Mouse (Mus musculus): ENCODE measurements at regions not wholly inside any gene's neighbourhood (a gene's known extent, or its start where the extent isn't known, plus 50 kb on each side); places are given as distances from the start of the nearest gene placed in this dataset.

DNA sequence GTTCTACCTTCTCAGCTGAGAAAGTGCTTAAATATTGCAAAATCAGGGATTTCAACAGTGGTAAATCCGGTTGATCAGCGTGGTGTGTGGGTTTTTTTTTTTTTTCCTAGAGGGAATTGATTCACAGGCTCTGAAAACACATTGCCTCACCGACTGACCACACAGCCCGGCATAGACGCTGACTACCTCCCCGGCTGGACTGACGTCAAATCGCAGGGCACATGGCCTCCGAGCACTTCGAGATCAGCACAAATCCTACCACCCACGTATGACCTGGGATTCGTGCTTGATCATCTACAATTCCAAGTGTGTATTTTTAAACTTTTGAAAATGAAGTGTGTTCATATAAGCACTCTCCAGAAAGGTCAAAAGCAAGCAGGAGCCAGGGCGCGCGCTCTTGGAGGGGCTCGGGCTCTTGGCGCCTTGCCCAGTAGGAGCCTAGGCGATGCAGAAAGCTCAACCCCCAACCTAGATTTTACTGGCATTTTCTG, 300.7 kb upstream of the Ppargc1a start:
- Histone ChIP-seq H3K4me3 (replicated peaks; ENCODE audit: low read length) (no peak overlapping the region), H3K9me3 (ENCODE audit: low read length) (no peaks in the 10 kb centered on the region), H3K36me3 (ENCODE audit: insufficient read depth, low read length) (no peaks in the 10 kb centered on the region), H3K27me3 (ENCODE audit: insufficient read depth, low read length) (no peaks in the 10 kb centered on the region), H3K4me1 (replicated peaks; ENCODE audit: low read depth, low read length) (no peaks in the 10 kb centered on the region)
- TF ChIP-seq POU5F1 (IDR thresholded peaks at IDR 0.05; ENCODE audit: borderline replicate concordance, low read length) (no peak), CTCF (conservative IDR thresholded peaks at IDR 0.05; ENCODE audit: low read length) (no peak), NANOG (IDR thresholded peaks at IDR 0.05; ENCODE audit: borderline replicate concordance, low read length) (no peak)

DNA sequence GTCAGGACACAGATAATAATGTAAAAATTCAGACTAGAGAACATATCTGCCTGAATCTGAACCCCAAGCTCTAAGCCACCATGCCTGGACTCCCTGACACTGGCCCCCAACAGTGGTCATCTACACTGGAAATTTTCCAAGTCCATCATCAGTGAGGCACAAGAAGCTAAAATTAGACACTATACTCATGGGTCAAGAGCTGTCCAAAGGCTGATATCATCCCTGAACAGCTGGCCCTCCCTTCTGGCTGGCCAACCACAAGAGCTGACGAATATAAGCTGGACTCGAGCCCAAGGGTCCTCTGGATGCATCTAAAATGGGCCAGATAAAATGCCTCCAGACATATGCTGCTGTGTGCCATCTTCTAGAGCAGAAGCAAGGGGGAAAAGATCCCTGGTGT, 298.5 kb upstream of the Ppargc1a start:
- H3K4me3 ChIP-seq (replicated peaks; ENCODE audit: low read length) = no peak overlapping the region
- TF ChIP-seq CTCF (conservative IDR thresholded peaks at IDR 0.05; ENCODE audit: low read length) (no peak), NANOG (IDR thresholded peaks at IDR 0.05; ENCODE audit: borderline replicate concordance, low read length) (no peak), POU5F1 (IDR thresholded peaks at IDR 0.05; ENCODE audit: borderline replicate concordance, low read length) (no peak)
- H3K27me3 ChIP-seq (ENCODE audit: insufficient read depth, low read length) = no peaks in the 10 kb centered on the region
- H3K4me1 ChIP-seq (replicated peaks; ENCODE audit: low read depth, low read length) = no peaks in the 10 kb centered on the region
- no peaks in the 10 kb centered on the region for H3K9me3 ChIP-seq (ENCODE audit: low read length)
- H3K36me3 ChIP-seq (ENCODE audit: insufficient read depth, low read length) = no peaks in the 10 kb centered on the region

DNA sequence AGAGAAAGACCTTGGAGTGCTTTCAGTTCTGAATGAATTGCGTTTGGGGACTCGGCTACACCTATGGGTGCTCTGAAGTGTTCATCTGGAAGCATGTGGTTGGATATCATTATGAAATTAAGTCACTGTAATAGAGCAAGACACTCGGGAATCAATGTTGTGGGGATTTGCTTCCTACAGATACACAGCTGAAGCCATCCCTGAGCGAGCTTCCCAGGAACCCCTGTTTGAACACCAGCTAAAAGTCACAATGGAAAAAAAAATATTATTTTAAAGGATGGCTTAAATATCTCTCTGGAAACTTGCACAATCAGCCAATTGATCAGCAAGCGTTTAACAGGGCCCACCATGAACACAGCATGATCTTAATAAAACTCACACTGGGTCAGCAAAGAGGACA, 293.0 kb upstream of the Ppargc1a start:
- Histone ChIP-seq H3K27me3 (ENCODE audit: insufficient read depth, low read length) (no peaks in the 10 kb centered on the region), H3K36me3 (ENCODE audit: insufficient read depth, low read length) (no peaks in the 10 kb centered on the region), H3K4me1 (replicated peaks; ENCODE audit: low read depth, low read length) (no peaks in the 10 kb centered on the region), H3K4me3 (replicated peaks; ENCODE audit: low read length) (no peak overlapping the region), H3K9me3 (ENCODE audit: low read length) (no peaks in the 10 kb centered on the region)
- TF ChIP-seq NANOG (IDR thresholded peaks at IDR 0.05; ENCODE audit: borderline replicate concordance, low read length) = no peak
- no peak for TF ChIP-seq POU5F1 (IDR thresholded peaks at IDR 0.05; ENCODE audit: borderline replicate concordance, low read length)
- TF ChIP-seq CTCF (conservative IDR thresholded peaks at IDR 0.05; ENCODE audit: low read length) = no peak

DNA sequence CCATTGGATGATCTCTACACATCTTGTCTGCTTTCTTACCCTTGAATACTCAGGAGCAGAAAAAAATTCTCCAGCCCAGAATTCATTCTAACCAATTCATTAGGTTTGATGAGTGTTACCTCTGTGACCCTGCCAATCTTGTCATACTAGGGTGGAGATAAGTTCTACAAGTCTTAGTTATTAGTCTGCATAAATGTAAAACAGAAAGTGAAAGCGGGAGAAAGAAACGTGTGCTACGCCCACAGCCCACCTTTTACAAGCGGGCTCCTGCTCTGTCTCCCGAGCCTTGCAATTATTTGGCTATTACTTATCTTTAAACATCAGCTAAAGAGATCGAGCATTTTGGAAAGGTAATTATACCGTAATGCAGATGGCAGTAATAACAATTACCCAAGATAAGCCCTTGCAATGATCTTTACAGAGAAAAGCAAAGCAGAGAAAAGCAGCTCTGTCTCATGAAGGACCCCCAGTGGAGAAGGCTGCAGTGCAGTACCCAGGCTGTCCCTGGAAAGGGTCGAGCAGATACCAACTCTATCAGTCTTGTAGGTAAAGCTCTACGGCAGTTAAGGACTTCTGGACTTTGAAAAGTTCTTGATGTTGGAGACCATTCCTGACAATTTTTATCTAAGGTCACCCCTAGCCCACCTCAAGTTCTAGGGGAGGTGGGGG, 286.1 kb upstream of the Ppargc1a start:
- H3K36me3 ChIP-seq (ENCODE audit: insufficient read depth, low read length) = no peaks in the 10 kb centered on the region
- no peak overlapping the region for H3K4me3 ChIP-seq (replicated peaks; ENCODE audit: low read length)
- no peaks in the 10 kb centered on the region for H3K4me1 ChIP-seq (replicated peaks; ENCODE audit: low read depth, low read length)
- no peaks in the 10 kb centered on the region for H3K9me3 ChIP-seq (ENCODE audit: low read length)
- no peaks in the 10 kb centered on the region for H3K27me3 ChIP-seq (ENCODE audit: insufficient read depth, low read length)
- no peak for TF ChIP-seq CTCF (conservative IDR thresholded peaks at IDR 0.05; ENCODE audit: low read length)
- TF ChIP-seq POU5F1 (IDR thresholded peaks at IDR 0.05; ENCODE audit: borderline replicate concordance, low read length) = no peak
- no peak for TF ChIP-seq NANOG (IDR thresholded peaks at IDR 0.05; ENCODE audit: borderline replicate concordance, low read length)

GRCm38 (mm10) chr5:51850091-51850490, 282.6 kb upstream of the Ppargc1a start:
- H3K27me3 ChIP-seq (ENCODE audit: insufficient read depth, low read length) = no peaks in the 10 kb centered on the region
- no peaks in the 10 kb centered on the region for H3K36me3 ChIP-seq (ENCODE audit: insufficient read depth, low read length)
- no peaks in the 10 kb centered on the region for H3K4me1 ChIP-seq (replicated peaks; ENCODE audit: low read depth, low read length)
- no peak for TF ChIP-seq NANOG (IDR thresholded peaks at IDR 0.05; ENCODE audit: borderline replicate concordance, low read length)
- TF ChIP-seq POU5F1 (IDR thresholded peaks at IDR 0.05; ENCODE audit: borderline replicate concordance, low read length) = no peak
- no peak for TF ChIP-seq CTCF (conservative IDR thresholded peaks at IDR 0.05; ENCODE audit: low read length)
- H3K4me3 ChIP-seq (replicated peaks; ENCODE audit: low read length) = no peak overlapping the region
- no peaks in the 10 kb centered on the region for H3K9me3 ChIP-seq (ENCODE audit: low read length)

GRCm38 (mm10) chr5:51849236-51849635, 281.7 kb upstream of the Ppargc1a start:
- TF ChIP-seq CTCF (conservative IDR thresholded peaks at IDR 0.05; ENCODE audit: low read length) (no peak), POU5F1 (IDR thresholded peaks at IDR 0.05; ENCODE audit: borderline replicate concordance, low read length) (no peak), NANOG (IDR thresholded peaks at IDR 0.05; ENCODE audit: borderline replicate concordance, low read length) (no peak)
- Histone ChIP-seq H3K4me3 (replicated peaks; ENCODE audit: low read length) (no peak overlapping the region), H3K36me3 (ENCODE audit: insufficient read depth, low read length) (no peaks in the 10 kb centered on the region), H3K4me1 (replicated peaks; ENCODE audit: low read depth, low read length) (no peaks in the 10 kb centered on the region), H3K27me3 (ENCODE audit: insufficient read depth, low read length) (no peaks in the 10 kb centered on the region), H3K9me3 (ENCODE audit: low read length) (no peaks in the 10 kb centered on the region)

GRCm38 (mm10) chr5:51842189-51842588, 274.7 kb upstream of the Ppargc1a start:
- TF ChIP-seq POU5F1 (IDR thresholded peaks at IDR 0.05; ENCODE audit: borderline replicate concordance, low read length) (no peak), CTCF (conservative IDR thresholded peaks at IDR 0.05; ENCODE audit: low read length) (no peak), NANOG (IDR thresholded peaks at IDR 0.05; ENCODE audit: borderline replicate concordance, low read length) (no peak)
- Histone ChIP-seq H3K4me3 (replicated peaks; ENCODE audit: low read length) (no peak overlapping the region), H3K9me3 (ENCODE audit: low read length) (no peaks in the 10 kb centered on the region), H3K4me1 (replicated peaks; ENCODE audit: low read depth, low read length) (no peaks in the 10 kb centered on the region), H3K27me3 (ENCODE audit: insufficient read depth, low read length) (no peaks in the 10 kb centered on the region), H3K36me3 (ENCODE audit: insufficient read depth, low read length) (no peaks in the 10 kb centered on the region)

GRCm38 (mm10) chr5:51841763-51842162, 274.2 kb upstream of the Ppargc1a start:
- H3K4me3 ChIP-seq (replicated peaks; ENCODE audit: low read length) = no peak overlapping the region
- H3K9me3 ChIP-seq (ENCODE audit: low read length) = no peaks in the 10 kb centered on the region
- H3K27me3 ChIP-seq (ENCODE audit: insufficient read depth, low read length) = no peaks in the 10 kb centered on the region
- no peaks in the 10 kb centered on the region for H3K36me3 ChIP-seq (ENCODE audit: insufficient read depth, low read length)
- no peak for TF ChIP-seq CTCF (conservative IDR thresholded peaks at IDR 0.05; ENCODE audit: low read length)
- no peak for TF ChIP-seq NANOG (IDR thresholded peaks at IDR 0.05; ENCODE audit: borderline replicate concordance, low read length)
- TF ChIP-seq POU5F1 (IDR thresholded peaks at IDR 0.05; ENCODE audit: borderline replicate concordance, low read length) = no peak
- no peaks in the 10 kb centered on the region for H3K4me1 ChIP-seq (replicated peaks; ENCODE audit: low read depth, low read length)

All from E14TG2a.4 (cell line).